Mouse (Mus musculus): ENCODE measurements around the gene St7l.

- TF ChIP-seq CTCF (IDR thresholded peaks at IDR 0.05; ENCODE audit: low read depth): no peak
- no peak for TF ChIP-seq EP300 (optimal IDR thresholded peaks at IDR 0.05)
These were observed 92.4 kb downstream of the St7l start for GRCm38 (mm10) chr3:104956131-104956581.

Measured in stomach, postnatal 0 days (tissue).